In the genomic region with DNA sequence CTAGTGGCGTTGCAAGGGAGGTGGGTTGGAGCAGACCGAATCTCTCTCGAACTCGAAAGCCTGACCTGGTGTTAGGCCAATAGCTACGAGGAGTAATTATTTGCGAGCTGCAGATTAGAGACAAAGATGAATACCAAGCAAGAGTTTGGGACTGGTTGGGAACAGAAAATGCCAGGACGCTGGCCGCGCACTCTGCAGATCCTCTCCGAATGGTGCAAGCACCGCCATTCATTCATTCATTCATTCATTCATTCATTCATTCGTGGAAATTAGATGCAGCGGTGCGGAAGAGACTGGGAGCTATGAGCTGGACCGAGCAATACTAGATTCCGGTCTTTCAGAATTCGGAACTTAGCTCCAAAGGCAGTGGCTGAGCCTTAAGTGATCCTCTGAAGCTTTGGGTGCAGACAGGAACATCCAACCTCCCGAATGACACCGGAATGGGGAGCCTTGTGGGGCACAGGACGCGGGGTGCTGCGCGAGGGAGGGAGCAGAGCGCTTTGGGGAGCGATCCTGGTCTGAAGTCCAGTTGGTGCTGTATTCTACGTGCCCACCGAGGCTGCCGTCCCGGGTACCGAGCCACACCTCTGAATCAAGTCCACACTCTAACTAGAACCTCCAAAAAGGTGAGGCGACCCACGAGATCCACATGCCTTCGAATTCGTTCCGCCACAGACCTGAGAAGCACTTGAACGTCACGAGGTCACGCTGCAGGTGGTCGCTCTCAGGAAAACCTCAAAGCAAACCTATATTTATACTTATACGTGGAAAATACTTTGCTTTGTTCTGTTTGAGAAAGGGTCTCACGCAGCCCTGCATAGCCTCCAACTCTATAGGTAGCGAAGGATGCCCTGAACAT, we compare ENCODE assay signal across 9 mouse cellular contexts. TPM values are rescaled to one million over a fixed set of nuclear protein-coding genes. Genes with fewer than 3 reads are reported as not detected.
A peak's percentile ranks its signal among the peaks of the same experiment; 100 is the strongest.
DNase-seq lines count a peak whose midpoint lies in the region; ATAC-seq lines count a peak whose summit lies in the region.
"Had no signal": no experiment of that assay in that cellular context is flagged by ENCODE, and none has a peak within 500 bp of the region (broad histone marks: within the 10 kb centered on the region; RNA-seq: fewer than 3 reads in every experiment).

No protein-coding gene starts in this region.

- no peak overlapping the region for H3K27ac ChIP-seq in lung, embryonic 16.5 days (ENCODE audit: low read length)
- no peak overlapping the region for H3K27ac ChIP-seq in limb, embryonic 15.5 days
- no peak overlapping the region for H3K27ac ChIP-seq in stomach, embryonic 14.5 days (ENCODE audit: low read length)

- H3K36me3 ChIP-seq in lung, embryonic 16.5 days (ENCODE audit: control insufficient read depth, insufficient read depth, low read length), result no peaks in the 10 kb centered on the region
- peaks cover 2% of the 10 kb centered on the region; the same call in 1 of the 2 replicates for H3K36me3 ChIP-seq in limb, embryonic 15.5 days
- no peaks in the 10 kb centered on the region for H3K36me3 ChIP-seq in stomach, embryonic 14.5 days (ENCODE audit: control insufficient read depth, insufficient read depth, low read length)

- DNase-seq in CD4-positive, CD25-positive, alpha-beta regulatory T cell, adult 2 months (ENCODE audit: low read depth, low spot score), result peak; percentile 39
- DNase-seq in lung, postnatal 4 days, result no peak
- DNase-seq in urinary bladder, postnatal 14 days (ENCODE audit: low spot score), result no peak

- peak overlapping the region; percentile 55 for H3K4me3 ChIP-seq in lung, embryonic 16.5 days (ENCODE audit: low read length)
- H3K4me3 ChIP-seq in limb, embryonic 15.5 days, result peak overlapping the region; percentile 47
- H3K4me3 ChIP-seq in stomach, embryonic 14.5 days (ENCODE audit: low read depth, low read length), result 0 out of 2 replicates have a peak overlapping the region, but pooled peaks have one; percentile 50

- peak overlapping the region; percentile 90 for H3K4me2 ChIP-seq in lung, embryonic 16.5 days (ENCODE audit: low read depth, low read length)
- H3K4me2 ChIP-seq in limb, embryonic 15.5 days, result peak overlapping the region; percentile 94; the same call in 1 of the 2 replicates
- H3K4me2 ChIP-seq in stomach, embryonic 14.5 days (replicated peaks; ENCODE audit: low read depth, low read length), result peak overlapping the region; percentile 25; the same call in 1 of the 2 replicates

- H3K27me3 ChIP-seq in lung, embryonic 16.5 days (ENCODE audit: control insufficient read depth, insufficient read depth, low read depth, low read length), result peaks cover 48% of the 10 kb centered on the region
- peaks cover 56% of the 10 kb centered on the region for H3K27me3 ChIP-seq in limb, embryonic 15.5 days
- H3K27me3 ChIP-seq in stomach, embryonic 14.5 days (ENCODE audit: control insufficient read depth, insufficient read depth, low read length), result peaks cover 31% of the 10 kb centered on the region

- ATAC-seq in CD4-positive, CD25-positive, alpha-beta regulatory T cell, adult 4 months, result no peak
- ATAC-seq in lung, embryonic 16.5 days (ENCODE audit: low read depth), result no peak
- ATAC-seq in limb, embryonic 15.5 days (ENCODE audit: insufficient number of reproducible peaks, low FRiP score, low TSS enrichment, low read depth), result no peak
- ATAC-seq in stomach, embryonic 14.5 days (ENCODE audit: insufficient number of reproducible peaks, insufficient read depth, low FRiP score, low read depth), result no peak
- ATAC-seq in erythroid progenitor cell, adult 5-6 weeks (replicated peaks; ENCODE audit: low FRiP score, poor library complexity, severe bottlenecking), result no peak

- H3K9me3 ChIP-seq in lung, embryonic 16.5 days (ENCODE audit: control insufficient read depth, low read length), result no peaks in the 10 kb centered on the region
- no peaks in the 10 kb centered on the region for H3K9me3 ChIP-seq in limb, embryonic 15.5 days
- no peaks in the 10 kb centered on the region for H3K9me3 ChIP-seq in stomach, embryonic 14.5 days (ENCODE audit: control insufficient read depth, low read depth, low read length)

- no peak overlapping the region for H3K9ac ChIP-seq in lung, embryonic 16.5 days (ENCODE audit: low read length)
- H3K9ac ChIP-seq in limb, embryonic 15.5 days, result no peak overlapping the region
- no peak overlapping the region for H3K9ac ChIP-seq in stomach, embryonic 14.5 days (replicated peaks; ENCODE audit: low read depth, low read length)

- H3K4me1 ChIP-seq in lung, embryonic 16.5 days (replicated peaks; ENCODE audit: control insufficient read depth, insufficient read depth, low read length), result peaks cover 22% of the 10 kb centered on the region
- peaks cover 36% of the 10 kb centered on the region for H3K4me1 ChIP-seq in limb, embryonic 15.5 days
- H3K4me1 ChIP-seq in stomach, embryonic 14.5 days (ENCODE audit: control insufficient read depth, insufficient read depth, low read length), result peaks cover 20% of the 10 kb centered on the region

- 3% methylated on average over 42 of the region's 42 CpGs for WGBS in lung, embryonic 16.5 days
- 2% methylated on average over 41 of the region's 42 CpGs for WGBS in limb, embryonic 15.5 days
- WGBS in stomach, embryonic 14.5 days, result 2% methylated on average over 42 of the region's 42 CpGs

RNA-seq across cellular contexts. Expression of a gene that starts 0.9 kb away (rescaled TPM):
- 10 to 100 TPM; 27.0 to 28.9 TPM for polyA plus RNA-seq in CD4-positive, CD25-positive, alpha-beta regulatory T cell, adult 4 months (2017; shearing (Covaris generic))
- 36.0 and 39.2 TPM in 2 replicates for polyA plus RNA-seq in lung, embryonic 16.5 days (2015; fragmentation: Nextera tagmentation; extraction: Ambion mirVana)
- polyA plus RNA-seq in limb, embryonic 15.5 days (2015; fragmentation: Nextera tagmentation; extraction: Ambion mirVana), result 38.5 and 39.9 TPM in 2 replicates
- 39.6 and 41.4 TPM in 2 replicates for polyA plus RNA-seq in stomach, embryonic 14.5 days (2014; fragmentation: Nextera tagmentation; extraction: Ambion mirVana)
- 13.0 and 17.7 TPM in 2 replicates for total RNA-seq in erythroid progenitor cell, adult 5-6 weeks (2015; ENCODE audit: low replicate concordance)
- total RNA-seq in erythroid progenitor cell, adult 5-6 weeks (2017; ENCODE audit: low replicate concordance), result 3.2 and 9.4 TPM in 2 replicates

RNA-seq across cellular contexts. Expression of a gene that starts 1.2 kb away (rescaled TPM):
- not detected for polyA plus RNA-seq in CD4-positive, CD25-positive, alpha-beta regulatory T cell, adult 4 months (2017; shearing (Covaris generic))
- 3.4 and 5.2 TPM in 2 replicates for polyA plus RNA-seq in lung, embryonic 16.5 days (2015; fragmentation: Nextera tagmentation; extraction: Ambion mirVana)
- polyA plus RNA-seq in limb, embryonic 15.5 days (2015; fragmentation: Nextera tagmentation; extraction: Ambion mirVana), result 3.4 and 3.9 TPM in 2 replicates
- polyA plus RNA-seq in stomach, embryonic 14.5 days (2014; fragmentation: Nextera tagmentation; extraction: Ambion mirVana), result 0.32 and 0.42 TPM in 2 replicates
- total RNA-seq in erythroid progenitor cell, adult 5-6 weeks (2015; ENCODE audit: low replicate concordance), result not detected in 2 replicates
- total RNA-seq in erythroid progenitor cell, adult 5-6 weeks (2017; ENCODE audit: low replicate concordance), result not detected in 2 replicates
- total RNA-seq: common myeloid progenitor, adult 5-6 weeks had no signal

RNA-seq across cellular contexts. Expression of a gene that starts 19.2 kb away (rescaled TPM):
- 10 to 100 TPM; 11.4 to 28.4 TPM for polyA plus RNA-seq in CD4-positive, CD25-positive, alpha-beta regulatory T cell, adult 4 months (2017; shearing (Covaris generic))
- 144 and 148 TPM in 2 replicates for polyA plus RNA-seq in lung, embryonic 16.5 days (2015; fragmentation: Nextera tagmentation; extraction: Ambion mirVana)
- 149 and 157 TPM in 2 replicates for polyA plus RNA-seq in limb, embryonic 15.5 days (2015; fragmentation: Nextera tagmentation; extraction: Ambion mirVana)
- polyA plus RNA-seq in stomach, embryonic 14.5 days (2014; fragmentation: Nextera tagmentation; extraction: Ambion mirVana), result 126 and 135 TPM in 2 replicates
- 101 and 141 TPM in 2 replicates for total RNA-seq in erythroid progenitor cell, adult 5-6 weeks (2015; ENCODE audit: low replicate concordance)
- 113 and 126 TPM in 2 replicates for total RNA-seq in erythroid progenitor cell, adult 5-6 weeks (2017; ENCODE audit: low replicate concordance)

RNA-seq across cellular contexts. Expression of a gene that starts 29.3 kb away (rescaled TPM):
- not detected for polyA plus RNA-seq in CD4-positive, CD25-positive, alpha-beta regulatory T cell, adult 4 months (2017; shearing (Covaris generic))
- 23.4 and 28.2 TPM in 2 replicates for polyA plus RNA-seq in lung, embryonic 16.5 days (2015; fragmentation: Nextera tagmentation; extraction: Ambion mirVana)
- 104 and 110 TPM in 2 replicates for polyA plus RNA-seq in limb, embryonic 15.5 days (2015; fragmentation: Nextera tagmentation; extraction: Ambion mirVana)
- 16.8 and 20.9 TPM in 2 replicates for polyA plus RNA-seq in stomach, embryonic 14.5 days (2014; fragmentation: Nextera tagmentation; extraction: Ambion mirVana)
- total RNA-seq in erythroid progenitor cell, adult 5-6 weeks (2015; ENCODE audit: low replicate concordance), result not detected in 2 replicates
- total RNA-seq in erythroid progenitor cell, adult 5-6 weeks (2017; ENCODE audit: low replicate concordance), result not detected in 2 replicates
- total RNA-seq: common myeloid progenitor, adult 5-6 weeks had no signal

Comparison
In these comparisons a context has a peak if more than half of its experiments do, and no peak if none do; other contexts are left out.
1. H3K4me2 ChIP-seq: peak in every context shown above with its lines; median percentile 94 in limb, embryonic 15.5 days; 90 in lung, embryonic 16.5 days; 25 in stomach, embryonic 14.5 days.